Mouse (Mus musculus): ENCODE measurements around the gene Cxcl13. TPM values are rescaled to one million over a fixed set of nuclear protein-coding genes. Genes with fewer than 3 reads are reported as not detected.
A peak's percentile ranks its signal among the peaks of the same experiment; 100 is the strongest.

Gene Cxcl13
- polyA plus RNA-seq, 1 experiment, result 1.8 TPM

DNA sequence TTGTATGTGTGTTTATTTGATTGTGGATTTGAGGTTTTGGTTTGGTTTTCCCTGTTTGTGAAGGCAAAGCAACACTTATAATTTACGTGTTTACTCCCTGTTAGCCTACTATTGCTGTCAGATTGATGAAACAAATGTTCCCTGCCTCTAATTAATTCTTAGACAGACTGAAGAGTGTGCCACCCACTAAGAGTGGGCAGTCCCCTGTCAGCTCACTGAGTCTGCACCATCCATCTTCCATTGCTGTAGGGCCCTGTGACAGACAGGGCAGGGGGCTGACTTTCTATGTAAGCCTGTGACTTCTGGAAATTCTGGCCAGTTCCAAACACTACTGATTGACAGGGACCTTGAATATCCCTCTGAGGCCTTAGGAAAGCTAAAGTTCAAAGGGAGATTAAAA, 19.5 kb downstream of the Cxcl13 start:
- Histone ChIP-seq H3K27me3 (replicated peaks; ENCODE audit: control insufficient read depth, insufficient read depth, low read length) (no peaks in the 10 kb centered on the region; the same call in 1 of the 2 replicates), H3K4me3 (ENCODE audit: insufficient read depth, low read depth, low read length) (no peak overlapping the region), H3K27ac (ENCODE audit: insufficient read depth, low read depth, low read length) (no peak overlapping the region), H3K36me3 (ENCODE audit: control insufficient read depth, insufficient read depth, low read length) (no peaks in the 10 kb centered on the region), H3K4me1 (ENCODE audit: control insufficient read depth, insufficient read depth, low read length) (no peaks in the 10 kb centered on the region)
- no peak for DNase-seq
- WGBS, result 83% methylated on average over 1 of the region's 1 CpGs
- TF ChIP-seq POLR2A (IDR thresholded peaks at IDR 0.05; ENCODE audit: low read depth, low read length) (no peak), CTCF (conservative IDR thresholded peaks at IDR 0.05; ENCODE audit: insufficient read depth, insufficient read length, low read depth, low read length) (no peak)

DNA sequence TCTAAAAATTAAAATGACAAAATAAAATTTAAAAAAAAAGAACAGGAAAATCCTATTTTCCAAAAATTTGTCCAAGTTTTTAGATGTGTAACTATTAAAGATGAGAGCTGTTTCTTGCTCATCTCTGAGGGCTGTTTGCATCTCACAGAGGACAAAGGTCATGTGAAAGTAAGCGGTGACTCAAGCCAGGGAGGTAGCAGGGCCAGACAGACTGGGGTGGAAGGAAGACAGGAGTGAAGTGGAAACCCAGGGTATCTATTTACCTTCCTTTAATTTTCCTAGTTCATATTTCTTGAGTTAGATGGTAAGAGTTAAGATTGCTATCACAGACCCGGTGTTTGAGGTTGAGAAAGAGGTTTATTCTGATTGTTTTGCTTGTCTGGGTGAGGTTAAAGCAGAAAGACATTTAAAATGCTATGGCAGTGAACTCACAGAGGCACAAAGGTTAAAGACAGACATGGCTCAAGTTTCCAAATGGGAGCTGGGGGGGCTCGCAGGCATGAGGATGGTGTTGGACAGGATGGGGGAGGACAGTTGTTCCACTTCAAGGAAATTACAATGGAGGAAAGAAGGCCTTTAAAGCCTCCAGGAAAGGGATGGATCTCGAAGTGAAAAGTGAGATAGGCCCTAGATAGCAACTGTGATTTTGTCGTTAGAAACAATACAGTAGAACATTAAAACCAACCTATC, 27.2 kb downstream of the Cxcl13 start:
- no peak overlapping the region for H3K4me3 ChIP-seq (ENCODE audit: insufficient read depth, low read depth, low read length)
- TF ChIP-seq CTCF (conservative IDR thresholded peaks at IDR 0.05; ENCODE audit: insufficient read depth, insufficient read length, low read depth, low read length) (no peak), POLR2A (IDR thresholded peaks at IDR 0.05; ENCODE audit: low read depth, low read length) (no peak)
- H3K27ac ChIP-seq (ENCODE audit: insufficient read depth, low read depth, low read length), result no peak overlapping the region
- WGBS, result 32% methylated on average over 5 of the region's 5 CpGs
- H3K4me1 ChIP-seq (ENCODE audit: control insufficient read depth, insufficient read depth, low read length), result no peaks in the 10 kb centered on the region
- peak; percentile 8 for DNase-seq
- H3K36me3 ChIP-seq (ENCODE audit: control insufficient read depth, insufficient read depth, low read length), result no peaks in the 10 kb centered on the region
- H3K27me3 ChIP-seq (replicated peaks; ENCODE audit: control insufficient read depth, insufficient read depth, low read length), result no peaks in the 10 kb centered on the region

DNA sequence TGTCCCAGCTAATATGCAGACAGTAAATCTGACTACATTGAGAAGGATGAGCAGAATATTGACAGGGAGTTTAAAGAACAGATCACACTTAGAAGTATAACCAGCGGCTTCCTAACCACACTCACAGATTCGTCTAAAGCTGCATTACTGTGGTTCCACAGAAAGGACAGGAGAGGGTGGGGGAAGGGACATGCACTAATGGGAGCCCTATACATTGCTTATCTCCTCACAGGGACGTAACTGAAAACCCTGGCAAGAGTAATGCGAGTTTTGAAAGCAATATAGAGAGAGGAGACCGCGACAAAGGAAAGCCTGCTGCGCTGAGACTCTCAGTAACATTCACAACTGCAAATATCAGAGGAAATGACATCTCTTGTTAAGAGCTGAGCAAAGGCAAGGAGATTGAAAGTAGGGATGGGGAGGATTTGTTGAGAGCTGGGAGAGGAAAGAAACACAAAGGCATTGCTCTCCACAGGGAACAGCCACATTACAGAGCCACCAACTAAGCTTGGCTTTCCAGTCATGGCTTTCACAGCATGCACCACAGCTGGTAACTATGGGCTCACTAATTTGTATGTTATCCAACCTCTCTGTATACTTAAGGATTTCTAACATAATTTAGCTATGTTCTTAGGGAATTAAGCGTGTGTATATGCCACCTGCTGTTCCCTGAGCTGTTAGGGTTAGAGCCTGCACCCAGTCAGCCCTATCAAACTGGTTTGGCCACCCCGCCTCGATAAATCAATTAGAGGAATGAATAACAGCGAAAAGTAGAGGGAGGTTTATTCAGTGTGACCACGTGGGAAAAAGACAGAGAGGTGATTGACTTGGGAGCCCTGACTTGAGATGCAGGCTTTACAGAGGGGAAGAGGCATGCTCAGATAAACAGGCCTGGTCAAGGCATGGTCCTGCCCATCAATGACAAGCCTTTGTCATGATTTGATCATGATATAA, 34.9 kb downstream of the Cxcl13 start:
- no peaks in the 10 kb centered on the region for H3K36me3 ChIP-seq (ENCODE audit: control insufficient read depth, insufficient read depth, low read length)
- no peak for DNase-seq
- no peak overlapping the region for H3K27ac ChIP-seq (ENCODE audit: insufficient read depth, low read depth, low read length)
- H3K4me1 ChIP-seq (ENCODE audit: control insufficient read depth, insufficient read depth, low read length), result no peaks in the 10 kb centered on the region
- 29% methylated on average over 12 of the region's 12 CpGs for WGBS
- no peaks in the 10 kb centered on the region for H3K27me3 ChIP-seq (replicated peaks; ENCODE audit: control insufficient read depth, insufficient read depth, low read length)
- no peak overlapping the region for H3K4me3 ChIP-seq (ENCODE audit: insufficient read depth, low read depth, low read length)
- TF ChIP-seq POLR2A (IDR thresholded peaks at IDR 0.05; ENCODE audit: low read depth, low read length) (no peak), CTCF (conservative IDR thresholded peaks at IDR 0.05; ENCODE audit: insufficient read depth, insufficient read length, low read depth, low read length) (no peak)

DNA sequence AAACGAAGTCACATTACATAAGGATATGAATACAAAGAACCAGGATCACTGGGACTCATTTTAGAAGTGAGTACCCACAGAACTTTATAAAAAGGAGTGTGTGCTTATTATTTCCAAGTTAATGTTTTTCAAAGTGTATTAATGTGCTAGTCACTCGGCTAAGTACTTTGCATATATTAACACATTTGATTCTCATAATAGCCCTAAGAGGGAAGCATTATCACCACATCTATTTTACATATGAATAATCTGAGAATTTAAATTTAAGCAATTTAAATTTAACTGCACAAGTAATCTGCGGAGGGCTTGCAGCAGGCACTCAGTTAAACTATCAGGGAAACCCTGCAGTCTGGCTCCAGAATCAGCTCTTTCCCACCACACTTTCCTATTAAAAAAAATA, 40.5 kb downstream of the Cxcl13 start:
- TF ChIP-seq CTCF (conservative IDR thresholded peaks at IDR 0.05; ENCODE audit: insufficient read depth, insufficient read length, low read depth, low read length) (no peak), POLR2A (IDR thresholded peaks at IDR 0.05; ENCODE audit: low read depth, low read length) (no peak)
- no peak overlapping the region for H3K4me3 ChIP-seq (ENCODE audit: insufficient read depth, low read depth, low read length)
- 67% methylated on average over 3 of the region's 3 CpGs for WGBS
- H3K27me3 ChIP-seq (replicated peaks; ENCODE audit: control insufficient read depth, insufficient read depth, low read length), result no peaks in the 10 kb centered on the region
- DNase-seq, result no peak
- no peaks in the 10 kb centered on the region for H3K4me1 ChIP-seq (ENCODE audit: control insufficient read depth, insufficient read depth, low read length)
- no peaks in the 10 kb centered on the region for H3K36me3 ChIP-seq (ENCODE audit: control insufficient read depth, insufficient read depth, low read length)
- H3K27ac ChIP-seq (ENCODE audit: insufficient read depth, low read depth, low read length), result no peak overlapping the region

DNA sequence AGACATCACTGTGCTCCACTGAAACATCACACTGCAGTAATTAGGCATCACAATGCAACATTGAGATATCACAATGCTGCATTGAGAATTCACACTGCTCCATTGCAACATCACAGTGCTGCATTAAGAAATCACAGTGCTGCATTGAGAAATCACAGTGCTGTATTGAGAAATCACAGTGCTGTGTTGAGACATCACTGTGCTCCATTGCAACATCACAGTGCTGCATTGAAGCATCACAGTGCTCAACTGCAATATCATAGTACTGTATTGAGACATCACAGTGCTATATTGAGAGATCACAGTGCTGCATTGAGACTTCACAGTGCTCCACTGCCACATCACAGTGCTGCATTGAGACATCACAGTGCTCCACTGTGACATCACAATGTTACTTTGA, 46.6 kb downstream of the Cxcl13 start:
- Histone ChIP-seq H3K4me1 (ENCODE audit: control insufficient read depth, insufficient read depth, low read length) (no peaks in the 10 kb centered on the region), H3K36me3 (ENCODE audit: control insufficient read depth, insufficient read depth, low read length) (no peaks in the 10 kb centered on the region), H3K27me3 (replicated peaks; ENCODE audit: control insufficient read depth, insufficient read depth, low read length) (no peaks in the 10 kb centered on the region), H3K4me3 (ENCODE audit: insufficient read depth, low read depth, low read length) (no peak overlapping the region), H3K27ac (ENCODE audit: insufficient read depth, low read depth, low read length) (no peak overlapping the region)
- no peak for DNase-seq
- TF ChIP-seq POLR2A (IDR thresholded peaks at IDR 0.05; ENCODE audit: low read depth, low read length), result no peak
- TF ChIP-seq CTCF (conservative IDR thresholded peaks at IDR 0.05; ENCODE audit: insufficient read depth, insufficient read length, low read depth, low read length), result no peak

DNA sequence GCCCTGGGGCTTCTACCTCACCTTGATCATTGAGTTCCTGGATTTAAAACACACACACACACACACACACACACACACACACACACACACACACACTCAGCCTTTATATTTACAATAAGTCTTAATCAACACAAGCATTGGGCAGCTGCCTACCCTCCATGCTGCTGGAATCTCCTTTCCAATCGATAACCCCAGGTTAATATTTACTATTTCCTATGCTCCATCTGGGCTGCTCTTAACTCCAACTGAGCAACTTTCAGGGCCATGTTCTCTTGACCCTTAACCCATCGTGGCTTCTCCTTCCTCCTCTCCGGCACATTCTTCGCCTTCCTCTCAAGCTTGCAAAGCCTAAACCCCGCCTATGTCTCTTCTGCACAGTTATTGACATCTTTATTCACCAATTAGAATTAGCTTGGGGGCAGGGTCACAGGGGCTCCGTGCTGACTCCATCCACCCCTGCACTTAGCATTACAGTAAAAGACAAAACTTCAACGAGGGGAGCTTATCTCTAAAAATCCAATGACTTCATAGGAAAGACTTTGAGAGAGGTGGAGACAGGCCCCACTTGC, 51.6 kb downstream of the Cxcl13 start:
- 55% methylated on average over 7 of the region's 7 CpGs for WGBS
- Histone ChIP-seq H3K4me1 (ENCODE audit: control insufficient read depth, insufficient read depth, low read length) (no peaks in the 10 kb centered on the region), H3K4me3 (ENCODE audit: insufficient read depth, low read depth, low read length) (no peak overlapping the region), H3K36me3 (ENCODE audit: control insufficient read depth, insufficient read depth, low read length) (no peaks in the 10 kb centered on the region), H3K27ac (ENCODE audit: insufficient read depth, low read depth, low read length) (no peak overlapping the region), H3K27me3 (replicated peaks; ENCODE audit: control insufficient read depth, insufficient read depth, low read length) (no peaks in the 10 kb centered on the region)
- TF ChIP-seq POLR2A (IDR thresholded peaks at IDR 0.05; ENCODE audit: low read depth, low read length) (no peak), CTCF (conservative IDR thresholded peaks at IDR 0.05; ENCODE audit: insufficient read depth, insufficient read length, low read depth, low read length) (no peak)
- DNase-seq, result no peak

DNA sequence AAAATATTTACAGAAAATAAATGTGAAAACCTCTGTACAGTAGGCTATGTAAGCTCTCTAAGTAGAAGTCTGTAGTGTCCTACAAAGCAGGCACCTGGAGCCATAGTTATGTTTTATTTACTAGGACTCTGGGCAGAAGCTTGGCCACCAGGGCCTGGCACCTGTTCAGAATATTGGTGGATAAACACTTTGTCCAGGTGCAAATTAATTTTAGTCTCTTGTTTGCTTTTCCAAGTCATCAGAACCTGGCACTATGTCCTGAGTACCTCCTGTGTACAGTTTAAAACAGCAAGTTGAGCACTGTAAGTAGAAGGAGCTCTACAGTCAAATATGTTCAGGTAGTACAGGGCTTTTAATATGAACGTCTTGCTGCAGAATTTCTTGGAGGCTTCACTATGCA, 52.3 kb downstream of the Cxcl13 start:
- 64% methylated on average over 1 of the region's 1 CpGs for WGBS
- no peaks in the 10 kb centered on the region for H3K36me3 ChIP-seq (ENCODE audit: control insufficient read depth, insufficient read depth, low read length)
- no peak overlapping the region for H3K27ac ChIP-seq (ENCODE audit: insufficient read depth, low read depth, low read length)
- H3K27me3 ChIP-seq (replicated peaks; ENCODE audit: control insufficient read depth, insufficient read depth, low read length), result no peaks in the 10 kb centered on the region
- no peak for DNase-seq
- no peaks in the 10 kb centered on the region for H3K4me1 ChIP-seq (ENCODE audit: control insufficient read depth, insufficient read depth, low read length)
- TF ChIP-seq CTCF (conservative IDR thresholded peaks at IDR 0.05; ENCODE audit: insufficient read depth, insufficient read length, low read depth, low read length), result no peak
- no peak for TF ChIP-seq POLR2A (IDR thresholded peaks at IDR 0.05; ENCODE audit: low read depth, low read length)
- H3K4me3 ChIP-seq (ENCODE audit: insufficient read depth, low read depth, low read length), result no peak overlapping the region

Other genes starting within 250 kb of the Cxcl13 start
- gene Gm7978, start 220.8 kb upstream of the Cxcl13 start, polyA plus RNA-seq (2012; rRNA removed), result not detected in 2 replicates
- not detected in 2 replicates for gene Gm7982, start 214.9 kb upstream of the Cxcl13 start, polyA plus RNA-seq (2012; rRNA removed)
- gene E330014E10Rik, start 181.0 kb upstream of the Cxcl13 start, polyA plus RNA-seq (2012; rRNA removed), result not detected in 2 replicates
- gene Cnot6l, start 207.2 kb downstream of the Cxcl13 start, polyA plus RNA-seq (2012; rRNA removed), result 7.2 and 9.9 TPM in 2 replicates

Measured in kidney, adult 2 months (tissue).